Mouse (Mus musculus) cortical plate, adult 2 months (tissue): ENCODE results near the gene Ccdc155.
"Not testable (repeated sequence)": the region's sequence is repeated elsewhere in the genome, so short reads cannot be mapped to it uniquely, and the experiment has no call there.

Experiments
- CTCF ChIP-seq: fragments of 200-500 bp; IDR thresholded peaks from 2 replicates; pipeline ENCODE4 v1.5.1; 2011; ENCODE audit warnings: mild to moderate bottlenecking, control low read depth, low read length; ENCODE audit not compliant: insufficient read depth; ENCODE audit errors: extremely low read depth
- POLR2A ChIP-seq: fragments of 200-500 bp; IDR thresholded peaks from 2 replicates; pipeline ENCODE4 v1.6.1; 2011; ENCODE audit warnings: mild to moderate bottlenecking, low read length, control low read depth; ENCODE audit not compliant: insufficient read depth; ENCODE audit errors: extremely low read depth

DNA sequence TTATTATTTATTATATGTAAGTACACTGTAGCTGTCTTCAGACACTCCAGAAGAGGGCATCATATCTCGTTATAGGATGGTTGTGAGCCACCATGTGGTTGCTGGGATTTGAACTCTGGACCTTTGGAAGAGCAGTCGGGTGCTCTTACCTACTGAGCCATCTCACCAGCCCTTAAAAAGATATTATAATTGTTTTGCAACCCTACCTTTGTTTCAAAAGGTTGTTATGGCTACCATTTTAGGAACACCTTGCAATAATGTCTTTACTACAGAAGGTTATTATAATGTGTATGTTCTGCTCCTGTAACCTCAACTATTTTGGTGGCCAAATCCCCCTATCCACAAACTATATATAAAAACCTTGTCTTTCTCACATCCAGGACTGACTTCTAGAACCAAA, 51.6 kb downstream of the Ccdc155 start:
- not testable (repeated sequence) for TF ChIP-seq CTCF, POLR2A
